Mouse (Mus musculus): ENCODE data around the gene Pnpla7.

DNA sequence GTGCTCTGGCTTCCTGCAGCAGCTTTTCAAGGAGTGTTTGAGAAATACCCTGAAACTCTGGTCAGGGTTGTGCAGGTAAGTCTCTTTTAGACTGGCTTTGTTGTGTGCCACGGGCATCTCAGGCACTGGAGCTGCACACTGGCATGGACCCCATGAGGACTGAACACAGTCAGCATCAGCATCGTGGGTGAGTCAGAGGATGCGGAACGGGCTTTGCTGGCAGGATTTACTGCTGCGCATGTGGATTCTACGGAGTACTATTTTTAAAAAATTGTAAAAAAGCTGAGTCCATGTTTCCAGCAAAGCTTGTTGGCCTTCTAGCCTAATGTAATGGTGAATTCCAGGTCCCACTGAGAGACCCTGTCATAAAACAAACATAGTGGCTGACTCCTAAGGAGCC, 19.5 kb downstream of the Pnpla7 start:
- TF ChIP-seq CTCF (IDR thresholded peaks at IDR 0.05; ENCODE audit: extremely low read depth, insufficient read depth, low read length): no peak
- TF ChIP-seq POLR2A (IDR thresholded peaks at IDR 0.05; ENCODE audit: extremely low read depth, insufficient read depth, low read length): no peak
